Mouse (Mus musculus) mouse embryonic stem cell (cell line): ENCODE data around the gene Ccdc15.

Experiments used
- in situ Hi-C, 2 experiments: fragments of 300-500 bp; cut with MboI; formaldehyde crosslinking; loops; 1 replicate in 1 of 2; 3 replicates in 1 of 2; pipeline ENCODE4 v1.14.3; 2019 to 2020; ENCODE audit warnings: low sequenced_read_pairs in 2 of 2, low pct_unique_long_range_greater_than_20kb in 1 of 2, mixed read lengths in 1 of 2; ENCODE audit not compliant: unreplicated experiment in 1 of 2

The Ccdc15 gene

DNA sequence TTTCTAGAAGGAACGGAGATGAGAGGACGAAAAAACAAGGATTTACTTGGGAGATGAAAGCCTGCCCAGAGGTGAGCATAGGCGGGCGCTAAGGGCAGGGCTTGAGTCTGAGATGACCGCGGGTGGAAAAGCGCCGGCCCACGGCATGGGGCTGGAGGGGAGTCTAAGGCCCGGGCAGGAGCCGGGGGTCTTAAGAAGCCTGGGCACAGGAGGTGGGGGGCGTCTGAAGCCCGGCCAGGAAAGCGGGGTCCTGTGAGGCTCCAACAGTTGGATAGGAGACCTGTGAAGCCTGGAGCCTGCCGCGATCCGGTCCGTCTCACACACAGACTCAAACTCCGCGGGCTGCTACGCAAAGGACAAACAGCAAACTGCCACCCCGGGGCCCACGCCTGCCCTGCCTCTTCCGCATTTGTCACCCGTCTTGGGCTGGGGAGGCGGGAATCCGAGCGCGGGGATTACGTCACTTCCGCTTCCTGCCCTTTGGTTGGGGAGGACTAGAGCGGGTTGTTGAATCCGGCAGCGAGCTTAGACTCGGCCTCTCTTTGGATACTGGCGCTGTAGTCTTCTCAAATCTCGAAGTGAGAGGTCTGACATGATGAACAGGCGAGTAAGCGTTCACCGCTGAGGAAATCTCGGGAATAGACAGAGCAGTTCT lies at the start of gene Ccdc15:
Ccdc15 (minus strand) TSS at position 445 of the 655 bp plus-strand sequence.
- in situ Hi-C loops, result no loop called here

- in situ Hi-C loops, result no loop called here
Observed at GRCm38 (mm10) chr9:37393482-37394131, 45.4 kb upstream of the Ccdc15 start.

DNA sequence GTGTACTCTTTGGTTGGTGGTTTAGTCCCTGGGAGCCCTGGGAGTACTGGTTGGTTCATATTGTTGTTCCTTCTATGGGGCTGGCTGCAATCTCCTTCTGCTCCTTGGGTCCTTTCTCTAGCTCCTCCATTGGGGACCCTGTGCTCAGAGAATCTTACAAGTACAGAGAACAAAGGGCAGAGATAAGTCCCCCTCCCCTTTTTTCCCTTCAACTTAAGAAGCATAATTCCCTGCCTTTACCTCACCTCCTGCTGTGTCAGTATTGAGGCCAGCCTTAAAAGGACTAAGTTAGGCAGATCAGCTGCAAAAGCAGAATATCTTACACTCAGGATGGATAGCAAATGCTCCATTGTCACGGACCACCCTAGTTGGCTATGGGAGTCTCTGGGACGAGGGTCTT lies 43.8 kb upstream of the Ccdc15 start:
- in situ Hi-C loops, result no loop called here

- in situ Hi-C loops, result no loop called here
Observed at GRCm38 (mm10) chr9:37390891-37391290, 42.7 kb upstream of the Ccdc15 start.

DNA sequence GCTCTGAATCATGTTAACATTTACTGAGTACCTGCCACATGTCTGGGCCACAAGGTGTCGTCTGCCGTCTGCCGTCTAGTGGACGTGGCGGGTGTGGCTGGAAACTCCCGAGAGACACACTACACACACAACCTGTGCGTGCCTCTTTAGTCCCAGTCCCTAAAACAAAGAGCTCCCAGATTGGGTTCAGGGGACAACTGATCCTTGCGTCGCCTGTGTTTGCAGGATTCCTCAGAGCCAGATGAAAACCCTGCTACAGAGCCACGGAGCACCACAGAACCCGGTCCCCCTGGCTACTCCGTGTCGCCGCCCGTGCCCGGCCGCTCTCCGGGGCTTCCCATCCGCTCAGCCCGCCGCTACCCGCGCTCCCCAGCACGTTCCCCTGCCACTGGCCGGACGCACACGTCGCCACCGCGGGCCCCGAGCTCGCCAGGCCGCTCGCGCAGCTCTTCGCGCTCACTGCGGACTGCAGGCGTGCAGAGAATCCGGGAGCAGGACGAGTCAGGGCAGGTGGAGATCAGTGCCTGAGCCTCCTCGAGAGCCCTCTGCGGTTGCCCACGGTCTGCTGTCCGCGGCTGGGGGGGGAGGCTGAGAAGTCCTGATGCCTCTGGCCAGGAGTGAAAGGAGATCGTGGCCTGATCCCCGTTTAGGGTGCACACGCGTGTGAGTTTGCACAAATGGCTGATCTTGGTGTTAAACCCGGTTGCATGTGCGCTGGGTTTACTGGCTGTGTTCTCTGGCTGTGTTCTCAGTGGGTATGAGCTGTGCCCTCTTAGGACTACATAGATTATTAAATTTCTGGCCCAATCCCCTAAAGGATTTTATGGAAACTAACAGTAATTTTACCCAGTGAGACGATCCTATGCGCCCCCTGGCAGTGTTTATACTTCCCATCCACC lies 36.3 kb upstream of the Ccdc15 start:
- in situ Hi-C loops, result no loop called here

DNA sequence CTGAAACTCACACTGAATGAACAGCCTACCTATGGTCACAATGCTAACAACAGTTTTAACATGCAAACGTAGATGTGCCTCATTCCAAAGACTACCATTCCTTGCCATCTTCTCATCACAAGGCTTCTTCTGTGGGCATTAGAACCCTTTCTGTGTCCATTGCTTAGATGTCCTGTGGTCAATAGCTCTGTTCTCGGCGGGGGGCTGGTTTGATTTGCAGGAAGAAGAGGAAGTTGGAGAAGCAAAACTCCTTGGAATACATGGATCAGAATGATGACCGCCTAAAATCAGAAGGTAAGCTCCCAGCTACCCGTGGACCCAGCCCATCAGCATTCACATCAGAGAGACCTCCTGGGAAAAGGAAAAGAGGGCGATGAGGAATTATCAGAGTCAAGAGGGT lies 34.9 kb upstream of the Ccdc15 start:
- in situ Hi-C loops, result no loop called here

DNA sequence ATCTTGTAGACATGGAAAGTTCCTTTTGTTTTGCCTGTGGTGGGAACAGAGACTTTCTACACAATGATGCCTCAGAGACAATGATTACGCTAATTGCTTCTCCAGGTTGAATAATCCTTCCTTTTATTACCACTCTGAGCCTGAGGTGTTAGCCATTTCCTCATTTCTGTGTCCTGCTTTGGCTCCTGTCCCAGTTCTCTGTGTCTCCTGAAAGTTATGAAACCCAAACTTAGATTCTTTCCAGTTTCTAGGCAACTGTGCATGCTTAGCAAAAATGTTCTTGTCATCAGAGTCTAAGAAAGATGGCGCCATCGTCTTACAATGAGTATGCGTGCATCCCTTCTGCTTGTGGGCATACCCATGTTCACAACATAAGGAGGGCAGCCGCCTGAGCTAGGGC lies 27.5 kb upstream of the Ccdc15 start:
- in situ Hi-C loops, result no loop called here

GRCm38 (mm10) chr9:37371232-37371801 lies 23.1 kb upstream of the Ccdc15 start:
- in situ Hi-C loops, result no loop called here

DNA sequence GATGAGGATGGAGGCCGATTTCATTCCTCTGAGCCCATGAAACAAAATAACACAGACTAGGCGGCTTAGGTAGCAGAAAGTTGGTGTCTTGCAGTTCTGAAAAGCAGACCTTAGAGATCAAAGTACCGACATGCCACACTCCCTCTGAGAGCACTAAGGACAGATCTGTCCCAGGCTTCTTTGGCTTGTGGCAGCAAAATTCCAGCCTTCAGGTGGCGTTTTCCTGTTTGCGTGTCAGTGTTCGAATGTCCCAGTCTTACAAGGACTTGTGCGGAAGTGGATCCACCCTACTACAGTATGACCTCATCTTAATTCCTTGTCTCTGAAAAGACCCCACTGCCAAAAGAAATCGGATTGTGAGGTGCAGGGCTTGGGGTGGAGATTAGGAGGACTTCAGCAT lies 20.6 kb upstream of the Ccdc15 start:
- in situ Hi-C loops, result no loop called here

DNA sequence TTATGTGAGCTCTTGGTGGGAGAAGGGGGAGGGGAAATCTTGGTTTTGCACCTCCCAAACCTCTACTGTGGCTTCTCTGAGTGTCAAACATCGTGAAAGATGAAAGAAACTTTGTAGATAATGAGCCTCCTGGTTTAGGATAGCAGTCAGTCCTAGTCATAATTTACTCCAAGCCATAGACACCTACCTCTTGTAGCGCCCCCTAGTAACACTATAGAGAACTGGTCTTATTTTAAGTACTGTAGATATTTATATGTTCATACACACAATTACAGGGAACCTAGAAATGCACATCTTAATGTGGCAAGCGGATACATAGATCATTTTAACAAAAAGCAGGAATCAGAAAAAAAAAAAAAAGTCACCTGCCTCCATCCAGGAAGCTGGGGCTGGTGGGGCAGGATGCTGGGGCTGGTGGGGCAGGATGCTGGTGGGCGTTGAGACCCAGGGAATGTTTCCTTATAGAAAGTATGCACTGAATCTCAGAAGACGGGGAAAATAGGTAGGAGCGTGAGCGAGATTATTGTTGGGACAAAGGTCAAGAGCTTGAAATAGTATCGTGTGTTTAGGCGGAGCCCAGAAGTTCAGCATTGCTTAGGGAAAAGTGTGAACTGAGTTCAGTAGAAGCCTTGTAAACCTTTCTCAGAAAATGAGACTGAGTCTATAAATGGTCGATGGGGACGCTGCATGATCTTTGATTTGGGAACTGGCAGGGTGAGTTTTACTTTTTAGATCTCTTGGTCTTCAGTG lies 20.0 kb upstream of the Ccdc15 start:
- in situ Hi-C loops, result no loop called here

DNA sequence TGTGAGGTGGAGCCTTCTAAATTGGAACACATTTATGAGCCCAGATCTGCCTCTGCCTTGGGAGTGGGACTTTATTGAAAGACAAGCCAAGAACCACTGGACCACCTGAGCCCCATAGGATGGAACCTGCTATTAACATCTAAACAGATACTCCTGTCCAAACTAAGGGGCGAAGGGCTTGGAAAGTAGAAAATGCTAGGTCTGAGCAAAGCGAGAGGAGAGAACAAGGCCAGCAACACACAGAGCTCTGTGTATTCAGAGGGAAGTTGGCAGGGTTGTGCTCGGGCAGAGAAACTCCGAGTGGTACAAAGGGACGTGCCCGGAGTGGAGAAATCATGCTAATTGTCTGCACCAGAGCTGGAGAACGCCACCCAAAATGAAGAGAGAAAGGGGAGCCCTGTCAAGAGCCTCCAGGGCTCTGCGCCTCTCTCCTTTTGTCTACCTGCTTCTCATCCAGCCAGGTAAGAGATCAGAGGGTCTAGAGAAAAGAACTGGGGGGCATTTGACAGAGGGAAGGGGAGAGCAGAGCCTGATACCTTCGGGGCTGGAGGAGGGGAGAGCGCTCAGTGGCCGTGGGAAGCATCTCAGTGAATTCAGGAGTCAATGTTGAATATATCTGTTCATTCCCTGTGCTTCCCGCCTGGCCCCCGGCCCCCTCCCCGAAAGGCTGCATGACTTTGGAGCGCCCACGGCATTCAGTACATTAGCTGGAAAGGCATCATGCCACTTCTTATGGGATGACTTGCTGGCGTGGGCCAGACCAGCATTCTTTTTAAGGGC lies 19.3 kb upstream of the Ccdc15 start, which contains the start of gene Hepacam:
Hepacam (plus strand) TSS at position 51 of the 780 bp plus-strand sequence.
- in situ Hi-C loops, result no loop called here

DNA sequence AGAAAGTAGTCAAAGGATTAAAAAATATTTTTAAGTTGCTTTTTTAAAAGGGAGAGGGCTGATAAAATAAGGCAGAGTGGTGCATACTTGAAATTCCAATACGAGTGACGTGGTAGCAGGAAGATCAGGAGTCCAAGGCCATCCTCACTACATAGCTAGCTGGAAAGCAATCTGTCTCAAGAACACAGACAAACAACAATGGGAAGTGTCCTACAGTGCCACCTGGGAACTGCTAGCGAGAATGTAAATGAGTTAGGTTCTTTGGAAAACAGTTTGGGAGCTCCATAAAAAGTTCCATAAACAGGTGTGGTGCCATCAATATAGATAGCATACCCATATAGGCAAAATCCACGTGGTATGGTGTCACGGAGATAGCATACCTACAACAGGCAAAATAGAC lies 17.5 kb upstream of the Ccdc15 start:
- in situ Hi-C loops, result no loop called here

- in situ Hi-C loops, result no loop called here
Observed at GRCm38 (mm10) chr9:37364392-37364791, 16.2 kb upstream of the Ccdc15 start.

- in situ Hi-C loops, result no loop called here
Observed at GRCm38 (mm10) chr9:37363551-37363950, 15.3 kb upstream of the Ccdc15 start.

DNA sequence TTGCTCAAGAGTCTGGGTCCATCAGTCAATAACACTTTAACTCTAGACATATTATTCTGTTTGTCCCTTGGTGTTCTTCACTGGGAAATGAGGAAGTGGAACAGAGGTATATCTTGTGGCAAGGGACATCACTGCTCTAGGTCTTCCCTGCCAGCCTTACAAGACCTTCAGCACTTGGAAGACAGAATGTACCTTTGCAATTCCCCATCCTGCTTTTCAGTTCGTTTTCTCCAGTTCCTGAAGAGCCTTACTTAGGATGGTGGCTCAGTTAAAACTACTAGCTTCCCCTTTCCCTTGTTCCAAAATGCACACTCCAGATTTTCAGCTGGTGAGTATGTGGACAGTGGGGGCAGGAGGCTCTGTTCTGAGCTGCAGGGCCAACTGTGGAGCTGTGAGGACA lies 14.6 kb upstream of the Ccdc15 start:
- in situ Hi-C loops, result no loop called here

DNA sequence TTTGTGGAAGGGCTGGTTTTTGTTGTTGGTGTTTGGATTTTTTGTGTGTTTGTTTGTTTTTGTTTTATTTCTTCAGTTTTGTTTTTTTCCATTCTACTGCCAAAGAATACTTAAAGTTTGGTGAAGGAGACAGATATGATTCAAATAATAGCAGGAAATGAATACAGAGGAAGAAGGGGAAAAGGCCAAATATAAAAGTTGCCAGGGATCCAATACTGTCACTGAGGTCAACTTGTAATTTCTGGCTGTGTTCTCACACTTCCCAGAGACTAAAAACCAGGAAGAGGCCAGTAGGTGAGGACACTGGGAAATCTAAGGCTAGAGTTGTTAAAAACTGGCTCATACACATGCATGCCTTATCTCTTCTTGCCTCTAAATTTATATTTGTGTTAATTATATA lies 13.9 kb upstream of the Ccdc15 start:
- in situ Hi-C loops, result no loop called here

- in situ Hi-C loops, result no loop called here
Observed at GRCm38 (mm10) chr9:37359331-37360220, 11.3 kb upstream of the Ccdc15 start.
